Mouse (Mus musculus) hindbrain, embryonic 15.5 days (tissue): ENCODE measurements at regions not wholly inside any gene's neighbourhood (a gene's known extent, or its start where the extent isn't known, plus 50 kb on each side); places are given as distances from the start of the nearest gene placed in this dataset.

Experiments
- ATAC-seq: fragments of 200-750 bp; cut with Nextera tagmentation; 2 replicates; pipeline ENCODE4 v1.8.0; 2017; ENCODE audit warnings: low read depth, moderate number of reproducible peaks, moderate TSS enrichment; ENCODE audit not compliant: low FRiP score
- H3K27ac ChIP-seq: fragments of 300-500 bp; sonication (generic); replicated peaks from 2 replicates; pipeline ENCODE4 v1.5.1; 2015; ENCODE audit warnings: mild to moderate bottlenecking, inconsistent platforms
- H3K27me3 ChIP-seq: fragments of 300-500 bp; sonication (generic); 2 replicates; pipeline ENCODE4 v1.6.1; 2015; ENCODE audit warnings: control low read depth, inconsistent platforms
- H3K36me3 ChIP-seq: fragments of 300-500 bp; sonication (generic); 2 replicates; pipeline ENCODE4 v1.6.1; 2015; ENCODE audit warnings: control low read depth, inconsistent platforms
- H3K4me1 ChIP-seq: fragments of 300-500 bp; sonication (generic); replicated peaks from 2 replicates; pipeline ENCODE4 v1.6.1; 2015; ENCODE audit warnings: control low read depth, inconsistent platforms
- H3K4me2 ChIP-seq: fragments of 300-500 bp; sonication (generic); 2 replicates; pipeline ENCODE4 v1.6.1; 2015; ENCODE audit warnings: moderate library complexity, mild to moderate bottlenecking, inconsistent platforms
- H3K4me3 ChIP-seq: fragments of 300-500 bp; sonication (generic); 2 replicates; pipeline ENCODE4 v1.5.1; 2015; ENCODE audit warnings: mild to moderate bottlenecking, inconsistent platforms
- H3K9ac ChIP-seq: fragments of 300-500 bp; sonication (generic); 2 replicates; pipeline ENCODE4 v1.6.1; 2015; ENCODE audit warnings: inconsistent platforms
- H3K9me3 ChIP-seq: fragments of 300-500 bp; sonication (generic); 2 replicates; pipeline ENCODE4 v1.6.1; 2016; ENCODE audit warnings: control low read depth, inconsistent platforms
- WGBS: fragments of 180-500 bp; shearing (Covaris S2); methylation state at CpG from one replicate; pipeline ENCODE4 v1.1.7; 2015; 5-methylcytosine and 5-hydroxymethylcytosine counted together

DNA sequence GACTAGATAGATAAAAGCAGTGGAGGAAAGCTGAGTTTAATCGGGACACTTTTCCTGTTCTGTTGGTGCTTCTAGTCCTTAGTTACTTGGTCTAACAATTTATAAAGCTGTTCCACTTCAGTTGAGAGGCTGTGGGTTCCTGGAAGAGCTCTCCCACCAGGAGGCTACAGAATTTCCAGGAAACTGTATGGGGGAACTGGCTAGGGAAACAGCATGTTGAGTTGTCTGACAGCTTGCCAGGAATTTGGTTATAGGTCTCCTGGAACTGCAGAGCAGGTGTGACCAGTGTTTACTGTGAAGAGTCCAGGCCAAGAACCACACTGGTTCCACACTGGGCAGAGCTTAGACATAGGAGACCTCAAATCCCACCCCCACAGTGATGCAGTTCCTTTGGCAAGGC lies 65.0 kb upstream of the Pik3cg start:
- Histone ChIP-seq H3K4me1 (no peaks in the 10 kb centered on the region), H3K9me3 (no peaks in the 10 kb centered on the region), H3K4me3 (no peak overlapping the region), H3K9ac (no peak overlapping the region), H3K36me3 (no peaks in the 10 kb centered on the region), H3K27ac (no peak overlapping the region), H3K27me3 (no peaks in the 10 kb centered on the region), H3K4me2 (no peak overlapping the region)
- 89% methylated on average over 1 of the region's 1 CpGs for WGBS
- ATAC-seq, result no peak

- Histone ChIP-seq H3K36me3 (no peaks in the 10 kb centered on the region), H3K4me3 (no peak overlapping the region), H3K9me3 (no peaks in the 10 kb centered on the region), H3K4me2 (no peak overlapping the region), H3K4me1 (no peaks in the 10 kb centered on the region), H3K27ac (no peak overlapping the region), H3K9ac (no peak overlapping the region), H3K27me3 (no peaks in the 10 kb centered on the region)
- 82% methylated on average over 4 of the region's 4 CpGs for WGBS
- no peak for ATAC-seq
Observed at GRCm38 (mm10) chr12:32279861-32280260, 71.4 kb upstream of the Pik3cg start.

DNA sequence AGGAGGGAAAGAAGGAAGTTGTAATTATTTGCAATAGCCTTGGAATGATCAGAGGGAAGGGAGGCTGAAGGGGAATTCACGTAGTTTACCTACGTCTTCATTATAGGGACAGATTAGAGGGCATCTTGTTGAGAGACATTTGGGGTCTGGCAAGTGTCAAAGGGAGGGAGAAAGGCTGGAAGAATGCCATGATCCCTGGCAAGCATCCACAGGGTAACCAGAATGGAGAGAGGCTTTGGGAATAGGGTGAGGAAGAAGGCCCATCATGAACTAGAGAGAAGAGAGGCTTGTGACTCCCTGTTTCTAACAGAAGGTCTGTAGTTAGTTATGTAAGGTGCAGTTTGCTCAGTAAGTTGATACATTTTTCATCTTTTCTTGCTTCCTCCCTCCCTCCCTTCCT lies 71.8 kb upstream of the Pik3cg start:
- no peaks in the 10 kb centered on the region for H3K9me3 ChIP-seq
- no peak overlapping the region for H3K27ac ChIP-seq
- H3K27me3 ChIP-seq, result no peaks in the 10 kb centered on the region
- H3K36me3 ChIP-seq, result no peaks in the 10 kb centered on the region
- no peak overlapping the region for H3K4me3 ChIP-seq
- WGBS, result 85% methylated on average over 2 of the region's 2 CpGs
- no peaks in the 10 kb centered on the region for H3K4me1 ChIP-seq
- no peak overlapping the region for H3K9ac ChIP-seq
- no peak overlapping the region for H3K4me2 ChIP-seq
- no peak for ATAC-seq

- Histone ChIP-seq H3K4me2 (no peak overlapping the region), H3K27me3 (no peaks in the 10 kb centered on the region), H3K27ac (no peak overlapping the region), H3K4me1 (no peaks in the 10 kb centered on the region), H3K36me3 (no peaks in the 10 kb centered on the region), H3K9me3 (no peaks in the 10 kb centered on the region), H3K4me3 (no peak overlapping the region), H3K9ac (no peak overlapping the region)
- WGBS, result 75% methylated on average over 5 of the region's 5 CpGs
- no peak for ATAC-seq
Observed at GRCm38 (mm10) chr12:32282371-32283163, 74.1 kb upstream of the Pik3cg start.

- no peak overlapping the region for H3K27ac ChIP-seq
- no peak overlapping the region for H3K4me2 ChIP-seq
- 80% methylated on average over 2 of the region's 2 CpGs for WGBS
Observed at GRCm38 (mm10) chr12:32285039-32285438, 76.6 kb upstream of the Pik3cg start.

DNA sequence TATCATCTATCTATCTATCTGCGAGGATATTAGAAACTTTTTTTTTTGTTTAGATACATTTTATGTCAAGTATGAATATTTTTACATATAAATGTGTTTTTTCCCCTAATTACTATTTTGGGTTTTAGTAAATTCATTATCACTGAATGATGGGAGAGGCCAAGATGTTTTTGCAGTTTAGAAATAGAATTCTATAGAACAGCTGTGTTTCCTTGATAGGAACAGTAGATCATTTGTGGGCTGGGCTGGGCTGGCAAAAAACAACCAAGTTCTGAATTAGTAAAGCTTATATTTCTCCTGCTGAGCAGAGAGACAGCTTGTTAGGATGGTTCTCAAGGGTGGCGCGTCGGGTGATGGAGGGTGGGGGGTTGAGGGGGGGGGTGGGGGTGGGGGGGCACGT lies 78.2 kb upstream of the Pik3cg start:
- H3K4me2 ChIP-seq, result no peak overlapping the region
- WGBS, result 29% methylated on average over 5 of the region's 5 CpGs
- no peaks in the 10 kb centered on the region for H3K4me1 ChIP-seq
- H3K4me3 ChIP-seq, result no peak overlapping the region
- no peak overlapping the region for H3K9ac ChIP-seq
- no peak for ATAC-seq
- no peak overlapping the region for H3K27ac ChIP-seq
- H3K36me3 ChIP-seq, result no peaks in the 10 kb centered on the region
- no peaks in the 10 kb centered on the region for H3K9me3 ChIP-seq
- H3K27me3 ChIP-seq, result no peaks in the 10 kb centered on the region

More at GRCm38 (mm10) chr12:32285039-32285438, 76.6 kb upstream of the Pik3cg start:
- Histone ChIP-seq H3K4me1 (no peaks in the 10 kb centered on the region), H3K27me3 (no peaks in the 10 kb centered on the region), H3K4me3 (no peak overlapping the region), H3K9ac (no peak overlapping the region), H3K9me3 (no peaks in the 10 kb centered on the region), H3K36me3 (no peaks in the 10 kb centered on the region)
- ATAC-seq, result no peak

- H3K4me2 ChIP-seq, result no peak overlapping the region
- no peak overlapping the region for H3K4me3 ChIP-seq
- no peak for ATAC-seq
- 80% methylated on average over 5 of the region's 5 CpGs for WGBS
- no peaks in the 10 kb centered on the region for H3K4me1 ChIP-seq
- H3K9me3 ChIP-seq, result no peaks in the 10 kb centered on the region
- no peak overlapping the region for H3K9ac ChIP-seq
- H3K27me3 ChIP-seq, result no peaks in the 10 kb centered on the region
- no peaks in the 10 kb centered on the region for H3K36me3 ChIP-seq
- no peak overlapping the region for H3K27ac ChIP-seq
Observed at GRCm38 (mm10) chr12:32291145-32291544, 82.7 kb upstream of the Pik3cg start.

GRCm38 (mm10) chr12:32291962-32292748 lies 83.7 kb upstream of the Pik3cg start:
- WGBS, result 26% methylated on average over 18 of the region's 18 CpGs
- no peaks in the 10 kb centered on the region for H3K9me3 ChIP-seq
- H3K27me3 ChIP-seq, result no peaks in the 10 kb centered on the region
- H3K4me3 ChIP-seq, result peak overlapping the region; percentile 40
- no peak overlapping the region; the same call in 1 of the 2 replicates for H3K27ac ChIP-seq
- peak overlapping the region; percentile 68 for H3K4me2 ChIP-seq
- H3K36me3 ChIP-seq, result no peaks in the 10 kb centered on the region
- ATAC-seq, result peak; percentile 92
- H3K4me1 ChIP-seq, result no peaks in the 10 kb centered on the region
- peak overlapping the region; percentile 53 for H3K9ac ChIP-seq

DNA sequence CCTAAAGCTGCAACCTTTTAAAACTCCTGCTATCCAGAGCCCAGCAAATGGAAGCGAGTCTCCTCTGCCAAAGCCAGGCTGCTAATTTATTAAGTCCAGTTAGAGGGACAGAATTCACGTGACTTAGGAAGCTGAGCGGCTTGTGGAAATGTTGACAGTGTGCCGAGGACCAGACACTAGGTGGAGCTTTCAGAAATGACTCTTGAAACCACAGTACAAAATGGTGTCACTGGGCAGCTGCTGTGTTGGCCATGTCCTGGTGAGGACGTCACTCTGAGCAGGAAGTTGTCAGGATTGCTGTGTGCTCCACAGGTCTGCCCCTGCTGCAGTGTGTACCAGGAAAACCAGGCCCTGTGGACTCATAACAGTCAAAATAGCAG lies 84.3 kb upstream of the Pik3cg start:
- 68% methylated on average over 5 of the region's 5 CpGs for WGBS
- no peak for ATAC-seq

DNA sequence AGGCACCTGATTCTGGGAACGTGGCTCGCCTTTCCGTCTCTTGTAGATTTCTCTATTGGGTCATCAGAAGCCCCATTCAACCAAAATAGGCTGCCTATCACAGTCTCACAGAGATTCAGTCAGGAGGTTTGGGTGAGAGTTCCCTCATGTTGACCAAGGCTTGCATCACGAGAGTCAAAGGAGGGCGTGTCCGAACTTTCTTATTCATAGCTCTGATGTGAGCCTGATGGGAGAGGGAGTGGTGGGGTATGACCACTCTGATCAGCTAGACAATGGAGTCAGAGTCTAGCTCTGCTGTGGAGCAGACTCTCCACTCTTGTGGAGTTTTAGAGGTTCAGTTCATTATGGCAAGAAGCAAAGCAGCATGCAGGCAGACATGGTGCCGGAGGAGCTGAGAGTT lies 81.1 kb upstream of the Ccdc71l start:
- no peaks in the 10 kb centered on the region for H3K27me3 ChIP-seq
- H3K36me3 ChIP-seq, result no peaks in the 10 kb centered on the region
- no peak for ATAC-seq
- H3K27ac ChIP-seq, result no peak overlapping the region
- H3K9me3 ChIP-seq, result no peaks in the 10 kb centered on the region
- H3K4me2 ChIP-seq, result no peak overlapping the region
- H3K9ac ChIP-seq, result no peak overlapping the region
- no peak overlapping the region for H3K4me3 ChIP-seq
- WGBS, result 91% methylated on average over 7 of the region's 7 CpGs
- H3K4me1 ChIP-seq, result no peaks in the 10 kb centered on the region

More for the DNA sequence above, 84.3 kb upstream of the Pik3cg start:
- no peak overlapping the region for H3K9ac ChIP-seq
- no peaks in the 10 kb centered on the region for H3K36me3 ChIP-seq
- H3K27ac ChIP-seq, result no peak overlapping the region
- no peaks in the 10 kb centered on the region for H3K4me1 ChIP-seq
- H3K4me3 ChIP-seq, result no peak overlapping the region
- no peaks in the 10 kb centered on the region for H3K9me3 ChIP-seq
- no peak overlapping the region for H3K4me2 ChIP-seq
- no peaks in the 10 kb centered on the region for H3K27me3 ChIP-seq

DNA sequence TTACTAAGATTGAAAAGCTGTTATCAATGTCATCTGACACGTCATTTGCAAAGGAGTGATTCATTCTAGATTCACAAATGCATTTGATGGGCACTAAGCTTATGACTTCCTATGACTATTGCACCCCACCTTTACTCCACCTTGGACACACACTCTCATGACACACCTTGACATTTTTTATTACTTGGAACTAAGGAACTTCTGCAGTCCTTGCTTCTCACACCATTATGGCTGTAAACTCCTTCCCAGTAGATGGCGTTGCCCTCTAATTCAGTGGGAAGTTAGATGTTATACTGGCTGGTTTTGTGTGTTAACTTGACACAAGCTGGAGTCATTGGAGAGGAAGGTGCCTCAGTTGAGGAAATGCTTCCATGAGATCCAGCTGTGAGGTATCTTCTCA lies 78.8 kb upstream of the Ccdc71l start:
- no peaks in the 10 kb centered on the region for H3K36me3 ChIP-seq
- no peaks in the 10 kb centered on the region for H3K27me3 ChIP-seq
- H3K4me1 ChIP-seq, result no peaks in the 10 kb centered on the region
- no peak overlapping the region for H3K4me3 ChIP-seq
- no peak overlapping the region for H3K9ac ChIP-seq
- H3K9me3 ChIP-seq, result no peaks in the 10 kb centered on the region
- 86% methylated on average over 2 of the region's 2 CpGs for WGBS
- no peak overlapping the region for H3K4me2 ChIP-seq
- H3K27ac ChIP-seq, result no peak overlapping the region
- no peak for ATAC-seq

DNA sequence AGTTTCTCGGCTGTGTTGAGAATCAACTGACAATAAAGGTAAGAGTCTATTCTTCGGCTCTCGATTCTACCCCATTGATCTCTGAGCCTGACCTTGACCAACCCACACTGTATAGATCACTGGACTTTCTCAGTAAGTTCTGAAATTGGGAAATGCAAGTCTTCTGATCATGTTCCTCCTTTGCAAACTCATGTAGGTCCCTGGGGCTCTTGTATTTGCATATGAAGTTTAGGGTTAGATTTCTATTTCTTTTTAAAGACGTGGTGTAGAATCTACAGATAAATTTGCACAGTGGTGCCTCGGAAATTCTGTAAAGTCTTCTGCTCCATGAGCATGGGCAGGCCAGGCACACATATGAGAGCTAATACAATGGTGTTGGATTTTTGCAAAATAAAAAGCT lies 72.8 kb upstream of the Ccdc71l start:
- 91% methylated on average over 5 of the region's 5 CpGs for WGBS
- no peaks in the 10 kb centered on the region for H3K9me3 ChIP-seq

More for the DNA sequence above, 72.8 kb upstream of the Ccdc71l start:
- Histone ChIP-seq H3K9ac (no peak overlapping the region), H3K27me3 (no peaks in the 10 kb centered on the region), H3K27ac (no peak overlapping the region), H3K4me1 (no peaks in the 10 kb centered on the region), H3K4me3 (no peak overlapping the region), H3K36me3 (no peaks in the 10 kb centered on the region), H3K4me2 (no peak overlapping the region)
- no peak for ATAC-seq
